Mouse (Mus musculus) liver, postnatal 0 days (tissue): ENCODE data around the gene Zfp661. TPM values are rescaled to one million over a fixed set of nuclear protein-coding genes. Genes with fewer than 3 reads are reported as not detected.
A peak's percentile ranks its signal among the peaks of the same experiment; 100 is the strongest.

ENCODE experiments used
- ATAC-seq: fragments of 200-750 bp; cut with Nextera tagmentation; 2 replicates; pipeline ENCODE4 v1.8.0; 2017; ENCODE audit warnings: mild to moderate bottlenecking, moderate library complexity
- DNase-seq: peaks from one replicate; pipeline ENCODE4 v3.0.0-alpha.2; 2016
- H3K27ac ChIP-seq: fragments of 300-500 bp; sonication (generic); 2 replicates; pipeline ENCODE4 v1.5.1; 2014; ENCODE audit warnings: antibody characterized with exemption, moderate library complexity, mild to moderate bottlenecking, low read depth
- H3K27me3 ChIP-seq: fragments of 300-500 bp; sonication (generic); 2 replicates; pipeline ENCODE4 v1.6.1; 2014; ENCODE audit warnings: low read length, control low read depth, mixed read lengths; ENCODE audit not compliant: insufficient read depth
- H3K36me3 ChIP-seq: fragments of 300-500 bp; sonication (generic); replicated peaks from 2 replicates; pipeline ENCODE4 v1.6.1; 2014; ENCODE audit warnings: mild to moderate bottlenecking, control low read depth, low read length, moderate library complexity, mixed read lengths; ENCODE audit not compliant: insufficient read depth
- H3K4me1 ChIP-seq: fragments of 300-500 bp; sonication (generic); 2 replicates; pipeline ENCODE4 v1.6.1; 2014; ENCODE audit warnings: antibody characterized with exemption, mild to moderate bottlenecking, control low read depth; ENCODE audit not compliant: insufficient read depth
- H3K4me2 ChIP-seq: fragments of 300-500 bp; sonication (generic); 2 replicates; pipeline ENCODE4 v1.6.1; 2014; ENCODE audit warnings: low read depth, mild to moderate bottlenecking, low read length, moderate library complexity, mixed read lengths
- H3K4me3 ChIP-seq: fragments of 300-500 bp; sonication (generic); 2 replicates; pipeline ENCODE4 v1.5.1; 2014; ENCODE audit warnings: low read depth, low read length
- H3K9ac ChIP-seq: fragments of 300-500 bp; sonication (generic); replicated peaks from 2 replicates; pipeline ENCODE4 v1.6.1; 2014; ENCODE audit warnings: mild to moderate bottlenecking, moderate library complexity
- H3K9me3 ChIP-seq: fragments of 300-500 bp; sonication (generic); 2 replicates; pipeline ENCODE4 v1.6.1; 2016; ENCODE audit warnings: mild to moderate bottlenecking, control low read depth, low read length, mixed read lengths
- CTCF ChIP-seq: sonication (generic); IDR thresholded peaks from 2 replicates; pipeline ENCODE4 v1.5.1; 2016; ENCODE audit warnings: antibody characterized with exemption, low read depth
- EP300 ChIP-seq: IDR thresholded peaks from 2 replicates; pipeline ENCODE4 v1.6.1; 2016; ENCODE audit warnings: antibody characterized with exemption, low read depth, mild to moderate bottlenecking
- WGBS: fragments of 180-500 bp; shearing (Covaris S2); extraction: QIAGEN DNeasy Blood & Tissue Kit; methylation state at CpG from one replicate; pipeline ENCODE4 v1.1.7; 2014; ENCODE audit not compliant: insufficient replicate concordance; 5-methylcytosine and 5-hydroxymethylcytosine counted together
- polyA plus RNA-seq: library from polyadenylated mRNA; unstranded; fragments of >200 nt; fragmentation: Nextera tagmentation; extraction: Ambion mirVana; gene quantifications from 2 replicates; pipeline ENCODE4 v1.2.1, GENCODE M21; 2015

Gene Zfp661
- 1.2 and 1.7 TPM in 2 replicates for polyA plus RNA-seq

- no peaks in the 10 kb centered on the region for H3K27me3 ChIP-seq
- 5% methylated on average over 39 of the region's 39 CpGs for WGBS
- ATAC-seq (peak; percentile 73), DNase-seq (peak; percentile 92)
- H3K36me3 ChIP-seq = no peaks in the 10 kb centered on the region
- H3K4me3 ChIP-seq = peak within 1 kb of the TSS; percentile 98
- H3K4me2 ChIP-seq = peak within 1 kb of the TSS; percentile 90
- H3K9ac ChIP-seq = peak within 1 kb of the TSS; percentile 89
- TF ChIP-seq EP300 (peak; percentile 69), CTCF (no peak)
- H3K27ac ChIP-seq = peak within 1 kb of the TSS; percentile 93
- no peaks in the 10 kb centered on the region for H3K9me3 ChIP-seq
- peaks cover 32% of the 10 kb centered on the region for H3K4me1 ChIP-seq
Observed at GRCm38 (mm10) chr2:127586694-127587513, at the start of gene Zfp661, which contains the start of gene Mrps5. TSS of gene Zfp661 (minus strand) at chr2:127587094. TSS of gene Mrps5 (plus strand) at chr2:127587222.

- TF ChIP-seq EP300 (no peak), CTCF (no peak)
- 53% methylated on average over 6 of the region's 6 CpGs for WGBS
- ATAC-seq = no peak
Observed at GRCm38 (mm10) chr2:127635581-127635980, 48.7 kb upstream of the Zfp661 start.

DNA sequence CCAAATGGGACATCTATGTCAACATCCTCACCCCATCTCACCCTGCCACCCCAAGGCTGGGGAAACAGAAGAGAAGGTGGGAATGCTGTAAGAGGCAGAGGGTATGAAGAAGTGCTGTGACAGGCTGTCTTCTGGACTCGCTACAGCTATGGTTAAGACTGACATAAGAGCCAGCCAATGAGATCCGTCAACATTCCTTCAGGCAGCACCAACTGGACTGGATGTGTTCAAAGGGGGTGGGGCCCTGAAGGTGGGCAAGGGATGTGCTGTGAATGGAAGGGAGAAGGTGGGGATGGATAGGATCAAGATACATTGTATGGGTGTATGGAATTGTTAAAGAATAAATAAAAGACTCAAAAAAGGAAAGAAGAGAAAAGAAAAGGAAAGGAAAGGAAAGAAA is 45.7 kb upstream of the Zfp661 start:
- peaks cover 6% of the 10 kb centered on the region; the same call in 1 of the 2 replicates for H3K27me3 ChIP-seq
- TF ChIP-seq CTCF = no peak
- TF ChIP-seq EP300 = no peak
- H3K9ac ChIP-seq = no peak overlapping the region
- ATAC-seq (no peak), DNase-seq (no peak)
- H3K27ac ChIP-seq = no peak overlapping the region
- H3K36me3 ChIP-seq = no peaks in the 10 kb centered on the region
- H3K4me1 ChIP-seq = no peaks in the 10 kb centered on the region
- H3K4me3 ChIP-seq = no peak overlapping the region
- 53% methylated on average over 2 of the region's 2 CpGs for WGBS
- no peaks in the 10 kb centered on the region for H3K9me3 ChIP-seq
- H3K4me2 ChIP-seq = no peak overlapping the region

More at GRCm38 (mm10) chr2:127635581-127635980, 48.7 kb upstream of the Zfp661 start:
- Histone ChIP-seq H3K27ac (no peak overlapping the region), H3K4me2 (no peak overlapping the region), H3K4me1 (no peaks in the 10 kb centered on the region), H3K9ac (no peak overlapping the region), H3K9me3 (no peaks in the 10 kb centered on the region), H3K27me3 (peaks cover 6% of the 10 kb centered on the region; the same call in 1 of the 2 replicates), H3K36me3 (no peaks in the 10 kb centered on the region), H3K4me3 (no peak overlapping the region)
- no peak for DNase-seq

GRCm38 (mm10) chr2:127627990-127628570 is 41.2 kb upstream of the Zfp661 start:
- no peak overlapping the region for H3K4me3 ChIP-seq
- WGBS = 68% methylated on average over 6 of the region's 6 CpGs
- H3K4me1 ChIP-seq = no peaks in the 10 kb centered on the region
- no peak overlapping the region for H3K27ac ChIP-seq
- no peak for DNase-seq
- H3K4me2 ChIP-seq = no peak overlapping the region
- TF ChIP-seq CTCF (no peak), EP300 (no peak)
- no peaks in the 10 kb centered on the region for H3K9me3 ChIP-seq
- no peaks in the 10 kb centered on the region for H3K27me3 ChIP-seq
- no peak overlapping the region for H3K9ac ChIP-seq
- no peak for ATAC-seq
- H3K36me3 ChIP-seq = no peaks in the 10 kb centered on the region

DNA sequence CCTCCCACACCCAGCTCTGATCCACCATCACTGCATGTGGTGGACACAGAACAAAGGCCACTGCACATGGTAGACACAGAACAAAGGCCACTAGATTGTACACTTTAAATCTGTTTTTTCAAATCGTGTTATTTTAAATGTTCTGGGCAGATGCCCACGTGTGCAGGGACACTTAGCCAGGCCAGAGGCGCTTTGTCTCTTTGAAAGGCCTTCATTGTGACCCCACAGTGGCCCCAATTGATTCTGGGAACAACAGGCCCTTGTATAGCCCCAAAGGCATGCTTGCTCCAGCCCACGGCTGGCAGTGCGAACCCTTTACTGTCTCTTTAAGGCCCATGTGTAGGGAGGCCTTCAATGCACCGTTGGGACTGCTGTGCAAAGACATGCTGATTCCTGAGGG is 40.5 kb upstream of the Zfp661 start:
- no peak for TF ChIP-seq EP300
- TF ChIP-seq CTCF = no peak
- Histone ChIP-seq H3K36me3 (no peaks in the 10 kb centered on the region), H3K4me3 (no peak overlapping the region), H3K27me3 (no peaks in the 10 kb centered on the region), H3K4me2 (no peak overlapping the region), H3K4me1 (no peaks in the 10 kb centered on the region), H3K27ac (no peak overlapping the region), H3K9ac (no peak overlapping the region), H3K9me3 (no peaks in the 10 kb centered on the region)
- no peak for DNase-seq
- no peak for ATAC-seq
- WGBS = 66% methylated on average over 6 of the region's 6 CpGs

GRCm38 (mm10) chr2:127625659-127626058 is 38.8 kb upstream of the Zfp661 start:
- no peak overlapping the region for H3K4me2 ChIP-seq
- no peaks in the 10 kb centered on the region for H3K4me1 ChIP-seq
- DNase-seq (no peak), ATAC-seq (no peak)
- TF ChIP-seq CTCF = no peak
- no peak for TF ChIP-seq EP300
- no peaks in the 10 kb centered on the region for H3K9me3 ChIP-seq
- WGBS = 70% methylated on average over 5 of the region's 5 CpGs
- H3K4me3 ChIP-seq = no peak overlapping the region
- H3K27ac ChIP-seq = no peak overlapping the region
- H3K27me3 ChIP-seq = no peaks in the 10 kb centered on the region
- H3K36me3 ChIP-seq = no peaks in the 10 kb centered on the region
- H3K9ac ChIP-seq = no peak overlapping the region
